Mouse (Mus musculus) lung, adult 18-20 months (tissue): Measurements from ENCODE around the gene Pdcd1lg2.

Source experiments
- DNase-seq, 2 experiments: peaks; one replicate each; pipeline ENCODE4 v3.0.0; 2022; ENCODE audit warnings: mixed read lengths in 2 of 2

The Pdcd1lg2 gene

DNA sequence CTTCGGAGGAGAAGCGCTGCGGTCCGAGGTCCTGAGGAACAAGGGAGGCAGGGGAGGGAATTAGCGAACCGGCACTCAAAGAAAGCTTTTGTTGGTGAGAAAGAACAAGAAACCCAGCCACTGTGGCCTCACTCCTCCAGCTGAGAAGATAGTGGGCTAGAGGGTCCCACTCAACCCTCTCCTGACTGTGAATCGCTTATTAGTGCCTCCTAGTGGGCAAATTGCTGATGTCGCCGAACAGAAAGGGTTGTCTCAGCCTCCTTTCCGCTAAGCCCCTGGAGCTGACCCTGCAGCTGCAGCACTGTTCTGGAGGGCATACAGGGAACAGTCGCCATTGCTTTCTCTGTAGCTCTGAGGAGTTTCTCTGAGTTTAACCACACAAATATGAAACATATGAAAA is 90.4 kb downstream of the Pdcd1lg2 start:
- DNase-seq: peak in 1 of 2 experiments; percentile 44

DNA sequence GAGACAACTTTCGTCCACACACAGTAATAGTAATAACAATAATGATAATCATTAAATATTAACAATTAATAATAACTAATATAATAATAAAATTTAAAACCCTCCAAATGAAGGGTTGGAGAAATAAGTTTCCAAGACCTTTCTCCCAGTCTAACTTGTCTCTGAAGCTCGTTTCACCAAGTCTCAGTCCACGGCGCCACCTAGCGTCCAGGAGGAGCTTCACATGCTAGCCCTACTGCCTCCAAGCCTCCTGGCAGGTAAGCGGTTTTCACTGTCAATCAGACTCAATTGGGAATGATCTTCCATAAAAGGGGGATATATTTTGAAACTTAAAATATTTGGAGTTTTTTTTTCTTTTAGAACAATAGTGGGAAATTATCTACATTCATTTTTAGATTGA is 90.8 kb downstream of the Pdcd1lg2 start:
- peak; percentile 86 to 87 for DNase-seq

DNA sequence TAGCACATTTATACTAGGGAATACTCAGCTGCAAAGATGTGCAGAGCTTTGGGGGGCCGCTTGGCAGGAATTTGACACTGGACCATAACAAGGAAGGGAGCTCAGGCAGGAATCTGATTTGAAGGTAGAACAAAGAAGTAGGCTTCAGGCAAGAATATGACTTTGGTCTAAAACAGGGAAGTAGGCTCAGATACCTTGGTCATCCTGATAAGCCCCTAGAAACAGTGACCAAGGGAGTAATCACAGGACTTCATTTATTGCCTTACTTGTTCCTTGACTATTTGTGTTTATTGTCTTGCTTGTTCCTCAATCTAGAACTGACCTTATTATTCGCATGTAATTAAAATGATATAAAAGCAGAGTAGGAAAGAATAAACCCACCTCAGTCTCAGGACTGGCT is 93.4 kb downstream of the Pdcd1lg2 start:
- no peak for DNase-seq

DNA sequence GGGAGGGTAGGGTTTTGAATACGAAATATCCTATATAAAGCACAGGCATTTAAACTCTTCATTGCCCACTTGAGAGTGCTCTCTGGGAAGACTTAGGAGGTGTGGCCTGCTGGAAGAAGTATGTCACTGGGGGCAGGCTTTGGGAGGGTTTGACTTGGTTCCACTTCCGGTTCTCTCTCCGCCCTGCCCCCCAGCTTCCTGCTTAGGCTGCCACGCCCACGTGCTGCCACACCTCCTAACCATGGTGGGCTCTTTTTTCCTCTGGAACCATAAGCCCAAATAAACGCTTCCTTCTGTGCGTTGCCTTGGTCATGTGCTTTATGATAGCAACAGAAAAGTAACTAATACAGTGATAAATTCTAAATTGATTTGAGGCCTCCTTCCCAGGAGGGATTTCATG is 94.9 kb downstream of the Pdcd1lg2 start:
- no peak for DNase-seq

DNA sequence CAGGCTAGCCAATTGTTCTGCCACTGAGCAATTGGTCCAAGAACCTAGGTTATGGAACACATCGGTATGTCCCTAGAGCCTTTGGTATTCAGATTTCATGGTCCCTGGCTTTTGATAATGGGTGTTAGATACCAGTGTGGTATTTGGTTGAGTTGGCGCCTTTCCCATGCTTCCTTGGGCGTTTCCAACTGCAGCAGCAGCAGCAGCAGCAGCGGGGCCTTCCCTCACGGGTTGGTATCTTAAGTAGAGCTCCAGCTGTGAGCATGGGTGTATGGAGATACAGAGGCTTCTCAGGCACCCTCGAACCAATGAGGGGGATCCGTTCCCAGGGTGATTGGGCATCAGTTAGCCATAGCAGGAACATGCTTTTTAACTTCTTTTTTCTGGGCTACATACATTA is 97.5 kb downstream of the Pdcd1lg2 start:
- no peak for DNase-seq

DNA sequence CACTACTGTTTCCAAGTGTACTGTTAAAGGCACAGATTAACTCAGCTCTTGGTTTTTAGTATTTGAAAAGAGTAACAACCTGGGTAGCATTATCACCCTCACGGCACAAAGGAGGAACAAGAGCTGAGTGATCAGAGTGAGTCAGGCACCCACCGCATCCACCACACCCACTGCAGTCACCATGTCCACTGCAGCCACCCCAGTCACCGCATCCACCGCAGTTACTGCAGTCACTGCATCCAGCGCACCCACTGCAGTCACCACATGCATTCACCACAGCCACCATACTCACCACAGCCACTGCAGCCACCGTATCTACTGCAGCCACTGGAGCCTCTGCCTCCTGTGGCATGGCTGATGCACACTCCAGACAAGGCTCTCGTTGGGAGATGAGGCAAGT is 99.1 kb downstream of the Pdcd1lg2 start:
- DNase-seq: no peak

DNA sequence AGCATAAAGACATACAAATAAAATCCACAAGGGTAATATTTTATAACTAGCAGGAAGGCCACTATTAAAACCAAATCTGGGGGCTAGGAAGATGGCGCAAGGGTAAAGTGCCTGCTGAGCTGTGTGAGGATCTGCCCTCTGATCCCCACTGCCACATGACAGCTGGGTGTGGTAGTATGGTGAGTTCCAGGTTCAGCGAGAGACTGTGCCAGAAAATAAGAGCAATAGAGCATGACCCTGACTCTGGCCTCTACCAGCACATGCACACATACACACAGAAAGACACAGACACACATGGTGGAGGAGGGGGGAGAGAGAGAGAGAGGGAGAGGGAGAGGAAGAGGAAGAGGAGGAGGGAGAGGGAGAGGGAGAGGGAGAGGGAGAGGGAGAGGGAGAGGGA is 101.1 kb downstream of the Pdcd1lg2 start:
- DNase-seq: no peak

DNA sequence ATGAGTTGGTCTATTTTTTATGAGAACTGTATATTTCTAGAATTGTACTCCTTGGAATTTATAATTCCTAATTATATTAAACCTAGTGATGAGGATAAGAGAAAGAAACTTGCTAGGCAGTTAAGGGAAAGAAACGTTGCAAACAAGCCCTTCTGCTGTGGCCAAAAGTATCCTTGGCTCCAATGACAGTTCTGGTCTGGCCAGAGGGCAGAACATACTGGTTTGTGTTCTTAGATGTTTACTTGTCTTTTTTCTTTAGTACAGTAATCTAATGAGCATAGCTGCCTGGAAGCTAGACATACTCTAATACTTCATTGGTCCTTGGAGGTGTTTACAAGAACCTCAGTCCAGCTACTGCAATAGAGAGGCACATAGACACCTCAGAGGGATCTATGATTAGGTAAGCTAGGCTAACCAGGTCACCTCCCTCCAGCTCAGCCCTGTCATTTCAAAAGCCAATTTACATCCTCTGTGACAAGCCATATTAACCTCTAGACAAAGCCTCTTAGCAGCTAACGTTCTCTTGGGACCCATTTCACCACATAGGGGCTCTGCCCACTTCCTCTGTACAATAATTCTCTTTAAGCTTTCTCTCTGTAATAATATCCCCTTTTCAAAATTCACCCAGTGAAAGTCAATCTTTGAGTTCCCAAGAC is 102.5 kb downstream of the Pdcd1lg2 start:
- no peak for DNase-seq

DNA sequence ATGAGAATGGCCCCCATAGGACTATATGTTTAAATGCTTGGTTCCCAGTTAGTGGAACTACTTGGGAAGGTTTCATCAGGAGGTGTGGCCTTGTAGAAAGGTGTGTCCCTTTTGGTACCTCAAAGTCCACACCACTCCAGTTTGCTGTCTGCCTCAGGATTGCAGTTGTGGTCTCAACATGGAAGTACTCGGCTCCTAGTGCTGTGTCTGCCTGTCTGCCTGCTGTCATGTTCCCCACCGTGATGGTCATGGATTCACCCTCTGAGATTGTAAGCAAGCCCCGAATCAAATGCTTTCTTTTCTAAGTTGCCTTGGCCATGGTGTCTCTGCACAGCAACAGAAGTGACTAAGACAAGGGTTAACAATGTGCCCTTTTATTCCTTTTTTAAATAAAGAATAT is 103.4 kb downstream of the Pdcd1lg2 start:
- no peak for DNase-seq

DNA sequence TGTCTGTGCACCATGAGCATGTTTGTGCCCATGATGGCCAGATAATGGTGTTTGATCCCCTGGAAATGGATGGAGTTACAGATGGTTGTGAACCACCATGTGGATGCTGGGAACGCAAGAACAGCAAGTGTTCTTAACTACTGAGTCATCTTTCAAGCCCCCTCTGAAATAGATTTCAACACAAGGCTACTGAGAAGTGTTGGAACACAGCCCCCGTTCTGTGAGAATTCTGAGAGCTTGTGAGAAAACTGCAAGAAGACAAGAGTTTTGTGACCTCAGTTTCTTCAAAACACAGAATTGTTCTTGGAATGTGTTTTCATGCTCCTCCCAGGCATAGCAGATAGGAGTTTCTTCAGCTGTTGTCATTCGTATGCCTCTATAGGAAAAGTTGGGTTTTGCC is 104.7 kb downstream of the Pdcd1lg2 start:
- DNase-seq: no peak

DNA sequence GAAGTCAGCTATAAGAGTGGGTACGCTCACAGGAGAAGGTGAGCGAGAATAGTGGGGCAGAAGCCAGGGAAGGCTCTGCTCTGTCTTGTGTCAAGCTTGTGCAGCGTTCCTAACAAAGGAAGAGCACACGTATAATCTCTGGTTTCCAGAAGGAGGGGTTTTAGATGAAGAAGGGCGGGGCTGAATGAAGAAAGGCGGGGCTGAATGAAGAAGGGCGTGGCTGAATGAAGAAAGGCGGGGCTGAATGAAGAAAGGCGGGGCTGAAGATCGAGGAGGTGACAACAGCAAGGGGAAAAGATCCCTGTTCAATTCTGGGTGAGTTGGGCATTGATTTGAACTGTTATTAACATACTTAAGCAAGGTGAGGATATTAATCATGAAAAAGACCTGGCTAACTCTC is 105.3 kb downstream of the Pdcd1lg2 start:
- DNase-seq: no peak

DNA sequence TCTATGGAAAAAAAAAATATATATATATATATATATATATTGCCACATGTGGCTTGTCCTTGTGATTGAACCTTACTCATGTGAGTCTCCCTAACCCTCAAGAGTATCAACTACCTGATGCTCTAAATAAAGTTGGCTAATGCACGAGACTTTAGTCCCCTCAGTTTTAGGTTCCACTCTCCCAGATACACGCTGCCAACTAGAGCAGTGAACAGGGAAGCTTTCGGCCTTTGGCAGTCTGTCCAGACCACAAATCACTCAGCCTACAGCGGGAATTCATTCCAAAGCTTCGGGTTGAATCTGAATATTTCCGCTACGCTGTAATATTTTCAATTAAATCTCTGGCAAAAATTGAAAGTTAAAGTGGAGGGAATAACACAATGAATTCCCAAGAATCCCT is 107.7 kb downstream of the Pdcd1lg2 start:
- no peak for DNase-seq

DNA sequence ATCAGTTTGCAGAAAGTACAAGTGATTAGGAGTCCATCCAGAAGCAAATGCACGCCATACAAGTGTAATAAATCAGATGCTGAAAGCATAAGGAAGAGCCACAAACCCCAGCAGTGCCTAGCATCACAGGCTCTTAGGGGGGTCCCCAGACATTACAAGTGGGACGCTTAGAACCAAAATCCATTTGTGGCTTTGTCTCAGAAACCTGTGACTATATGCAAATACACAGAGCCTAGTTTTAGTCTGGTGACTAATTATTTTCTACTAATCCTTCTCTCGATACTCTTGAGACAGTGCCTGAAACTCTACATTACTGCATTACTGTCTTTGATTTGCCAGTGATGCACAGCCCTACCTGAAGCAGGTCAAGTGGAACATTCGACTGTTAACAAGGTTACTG is 108.2 kb downstream of the Pdcd1lg2 start:
- no peak for DNase-seq
